8 mouse cellular contexts compared by ENCODE assay signal in genomic region chr9:107305601-107306542, GRCm38 (mm10). TPM values are rescaled to one million over a fixed set of nuclear protein-coding genes. Genes with fewer than 3 reads are reported as not detected.
DNase-seq lines count a peak whose midpoint lies in the region; ATAC-seq and TF ChIP-seq lines count a peak whose summit lies in the region.

No protein-coding gene starts in this region.

- no peak overlapping the region for H3K4me3 ChIP-seq in heart, embryonic 11.5 days (ENCODE audit: low read depth, low read length)
- no peak overlapping the region for H3K4me3 ChIP-seq in embryonic facial prominence, embryonic 14.5 days (ENCODE audit: low read depth, low read length)
- no peak overlapping the region for H3K4me3 ChIP-seq in forebrain, postnatal 0 days (ENCODE audit: low read depth, low read length)

- 59% methylated on average over 13 of the region's 13 CpGs for WGBS in heart, embryonic 11.5 days (ENCODE audit: insufficient replicate concordance)
- whole genome bisulfite sequencing in embryonic facial prominence, embryonic 14.5 days: 46% methylated on average over 11 of the region's 13 CpGs
- 70% methylated on average over 13 of the region's 13 CpGs for WGBS in forebrain, postnatal 0 days

- no peaks in the 10 kb centered on the region for H3K9me3 ChIP-seq in heart, embryonic 11.5 days (replicated peaks; ENCODE audit: control insufficient read depth, low read length)
- H3K9me3 ChIP-seq in embryonic facial prominence, embryonic 14.5 days (ENCODE audit: control insufficient read depth, low read length): no peaks in the 10 kb centered on the region
- no peaks in the 10 kb centered on the region for H3K9me3 ChIP-seq in forebrain, postnatal 0 days (ENCODE audit: low read length)

- H3K36me3 ChIP-seq in heart, embryonic 11.5 days (ENCODE audit: control insufficient read depth, insufficient read depth, low read length): 0 out of 2 replicates have a peak, but pooled peaks cover 3% of the 10 kb centered on the region
- H3K36me3 ChIP-seq in embryonic facial prominence, embryonic 14.5 days (ENCODE audit: control insufficient read depth, insufficient read depth, low read length): peaks cover 15% of the 10 kb centered on the region
- peaks cover 10% of the 10 kb centered on the region; the same call in 1 of the 2 replicates for H3K36me3 ChIP-seq in forebrain, postnatal 0 days (ENCODE audit: insufficient read depth)

- H3K9ac ChIP-seq in heart, embryonic 11.5 days (ENCODE audit: low read depth, low read length): 0 out of 2 replicates have a peak overlapping the region, but pooled peaks have one; percentile 28
- H3K9ac ChIP-seq in embryonic facial prominence, embryonic 14.5 days (ENCODE audit: low read depth, low read length): no peak overlapping the region
- no peak overlapping the region for H3K9ac ChIP-seq in forebrain, postnatal 0 days

- peaks cover 51% of the 10 kb centered on the region for H3K4me1 ChIP-seq in heart, embryonic 11.5 days (ENCODE audit: control insufficient read depth, insufficient read depth, low read length)
- H3K4me1 ChIP-seq in embryonic facial prominence, embryonic 14.5 days (ENCODE audit: control insufficient read depth, insufficient read depth, low read length): 0 out of 2 replicates have a peak, but pooled peaks cover 3% of the 10 kb centered on the region
- H3K4me1 ChIP-seq in forebrain, postnatal 0 days (ENCODE audit: insufficient read depth): no peaks in the 10 kb centered on the region

- no peak for DNase-seq in heart, adult 18-20 months
- DNase-seq in embryonic facial prominence, embryonic 14.5 days (ENCODE audit: low spot score): no peak
- peak; percentile 54 for DNase-seq in kidney, postnatal 10 days
- DNase-seq in naive thymus-derived CD4-positive, alpha-beta T cell, adult 2 months (ENCODE audit: low read depth): peak; percentile 53
- DNase-seq in forebrain, postnatal 0 days: no peak

- no peak overlapping the region for H3K4me2 ChIP-seq in heart, embryonic 11.5 days
- no peak overlapping the region for H3K4me2 ChIP-seq in embryonic facial prominence, embryonic 14.5 days (ENCODE audit: low read depth, low read length)
- H3K4me2 ChIP-seq in forebrain, postnatal 0 days (ENCODE audit: low read depth): no peak overlapping the region

- no peaks in the 10 kb centered on the region for H3K27me3 ChIP-seq in heart, embryonic 11.5 days (ENCODE audit: control insufficient read depth, insufficient read depth, low read length)
- no peaks in the 10 kb centered on the region for H3K27me3 ChIP-seq in embryonic facial prominence, embryonic 14.5 days (replicated peaks; ENCODE audit: control insufficient read depth, insufficient read depth, low read length)
- no peaks in the 10 kb centered on the region for H3K27me3 ChIP-seq in forebrain, postnatal 0 days (ENCODE audit: insufficient read depth, low read length)

- no peak overlapping the region; the same call in 1 of the 2 replicates for H3K27ac ChIP-seq in heart, embryonic 11.5 days (ENCODE audit: low read depth, low read length)
- H3K27ac ChIP-seq in embryonic facial prominence, embryonic 14.5 days (replicated peaks; ENCODE audit: low read depth, low read length): peak overlapping the region; percentile 33
- H3K27ac ChIP-seq in forebrain, postnatal 0 days (ENCODE audit: low read depth, low read length): no peak overlapping the region

- TF ChIP-seq CTCF in forebrain, postnatal 0 days (IDR thresholded peaks at IDR 0.05; ENCODE audit: low read depth): no peak

- ATAC-seq in heart, embryonic 11.5 days (replicated peaks; ENCODE audit: insufficient number of reproducible peaks, low FRiP score, low TSS enrichment): no peak
- ATAC-seq in embryonic facial prominence, embryonic 14.5 days (ENCODE audit: low read depth): 0 out of 2 replicates have a peak, but pooled peaks have one; percentile 12
- ATAC-seq in monocyte, adult 5-6 weeks (replicated peaks; ENCODE audit: insufficient number of reproducible peaks, low FRiP score, low TSS enrichment, poor library complexity, severe bottlenecking): no peak
- ATAC-seq in forebrain, postnatal 0 days: no peak
- no peak; the same call in 1 of the 2 replicates for ATAC-seq in erythroblast, adult 5-6 weeks (replicated peaks; ENCODE audit: low FRiP score, poor library complexity, severe bottlenecking)

RNA-seq across cellular contexts. Expression of gene Cish, which starts 10.0 kb away (rescaled TPM):
- 7.7 and 8.8 TPM in 2 replicates for polyA plus RNA-seq in heart, embryonic 11.5 days (2014; fragmentation: Nextera tagmentation; extraction: Ambion mirVana)
- 100 to 1,000 TPM; 120 to 131 TPM for total RNA-seq in heart, adult 18-20 months (2021)
- polyA plus RNA-seq in embryonic facial prominence, embryonic 14.5 days (2014; fragmentation: Nextera tagmentation; extraction: Ambion mirVana): 5.8 and 6.6 TPM in 2 replicates
- 2.0 to 4.4 TPM (median 3.0 TPM) in 3 replicates for total RNA-seq in monocyte, adult 5-6 weeks (2017)
- 2.7 and 4.0 TPM in 2 replicates for total RNA-seq in forebrain, postnatal 0 days (2014; rRNA removed)
- 11.2 and 12.2 TPM in 2 replicates for polyA plus RNA-seq in forebrain, postnatal 0 days (2015; fragmentation: Nextera tagmentation; extraction: Ambion mirVana)
- total RNA-seq in erythroblast, adult 5-6 weeks (2015; ENCODE audit: low replicate concordance): 2.1 and 7.9 TPM in 2 replicates
- total RNA-seq in erythroblast, adult 5-6 weeks (2017; ENCODE audit: low replicate concordance): 2.0 and 4.7 TPM in 2 replicates

RNA-seq across cellular contexts. Expression of gene Mapkapk3, which starts 16.2 kb away (rescaled TPM):
- 5.8 and 9.0 TPM in 2 replicates for polyA plus RNA-seq in heart, embryonic 11.5 days (2014; fragmentation: Nextera tagmentation; extraction: Ambion mirVana)
- 10 to 100 TPM; 29.4 to 30.3 TPM for total RNA-seq in heart, adult 18-20 months (2021)
- polyA plus RNA-seq in embryonic facial prominence, embryonic 14.5 days (2014; fragmentation: Nextera tagmentation; extraction: Ambion mirVana): 10.1 and 12.2 TPM in 2 replicates
- 69.0 to 81.2 TPM (median 74.8 TPM) in 3 replicates for total RNA-seq in monocyte, adult 5-6 weeks (2017)
- 1.5 and 1.6 TPM in 2 replicates for total RNA-seq in forebrain, postnatal 0 days (2014; rRNA removed)
- polyA plus RNA-seq in forebrain, postnatal 0 days (2015; fragmentation: Nextera tagmentation; extraction: Ambion mirVana): 1.2 and 1.5 TPM in 2 replicates
- 10.8 and 25.3 TPM in 2 replicates for total RNA-seq in erythroblast, adult 5-6 weeks (2015; ENCODE audit: low replicate concordance)
- total RNA-seq in erythroblast, adult 5-6 weeks (2017; ENCODE audit: low replicate concordance): 25.1 and 41.4 TPM in 2 replicates

RNA-seq across cellular contexts. Expression of gene Hemk1, which starts 32.3 kb away (rescaled TPM):
- 10.6 and 12.1 TPM in 2 replicates for polyA plus RNA-seq in heart, embryonic 11.5 days (2014; fragmentation: Nextera tagmentation; extraction: Ambion mirVana)
- 10 to 100 TPM; 20.4 to 22.7 TPM for total RNA-seq in heart, adult 18-20 months (2021)
- 9.8 and 10.8 TPM in 2 replicates for polyA plus RNA-seq in embryonic facial prominence, embryonic 14.5 days (2014; fragmentation: Nextera tagmentation; extraction: Ambion mirVana)
- total RNA-seq in monocyte, adult 5-6 weeks (2017): 4.7 to 6.5 TPM (median 5.1 TPM) in 3 replicates
- 14.1 and 14.2 TPM in 2 replicates for total RNA-seq in forebrain, postnatal 0 days (2014; rRNA removed)
- 12.9 and 13.4 TPM in 2 replicates for polyA plus RNA-seq in forebrain, postnatal 0 days (2015; fragmentation: Nextera tagmentation; extraction: Ambion mirVana)
- 2.7 TPM in 1 of 2 replicates, not detected in the other for total RNA-seq in erythroblast, adult 5-6 weeks (2015; ENCODE audit: low replicate concordance)
- total RNA-seq in erythroblast, adult 5-6 weeks (2017; ENCODE audit: low replicate concordance): 0.94 and 5.2 TPM in 2 replicates

RNA-seq across cellular contexts. Expression of gene 6430571L13Rik, which starts 34.5 kb away (rescaled TPM):
- 0.66 and 0.92 TPM in 2 replicates for polyA plus RNA-seq in heart, embryonic 11.5 days (2014; fragmentation: Nextera tagmentation; extraction: Ambion mirVana)
- total RNA-seq in heart, adult 18-20 months (2021): 1 to 10 TPM; 3.5 to 5.3 TPM
- 0.96 and 1.2 TPM in 2 replicates for polyA plus RNA-seq in embryonic facial prominence, embryonic 14.5 days (2014; fragmentation: Nextera tagmentation; extraction: Ambion mirVana)
- not detected in 3 replicates for total RNA-seq in monocyte, adult 5-6 weeks (2017)
- total RNA-seq in forebrain, postnatal 0 days (2014; rRNA removed): 5.2 and 7.2 TPM in 2 replicates
- 3.7 and 6.0 TPM in 2 replicates for polyA plus RNA-seq in forebrain, postnatal 0 days (2015; fragmentation: Nextera tagmentation; extraction: Ambion mirVana)
- not detected in 2 replicates for total RNA-seq in erythroblast, adult 5-6 weeks (2015; ENCODE audit: low replicate concordance)
- total RNA-seq in erythroblast, adult 5-6 weeks (2017; ENCODE audit: low replicate concordance): not detected in 2 replicates

Comparison
In these comparisons a context has a peak if more than half of its experiments do, and no peak if none do; other contexts are left out.
1. DNase-seq: peak in kidney, postnatal 10 days (single experiment) and naive thymus-derived CD4-positive, alpha-beta T cell, adult 2 months (single experiment); none in heart, adult 18-20 months (0 of 2), embryonic facial prominence, embryonic 14.5 days (single experiment) and forebrain, postnatal 0 days (single experiment).
2. RNA of gene Cish, which starts 10.0 kb away (total RNA-seq): 120 to 131 TPM in heart, adult 18-20 months; 2.7 to 4.0 TPM in forebrain, postnatal 0 days, 2.0 to 4.4 TPM in monocyte, adult 5-6 weeks and 2.0 to 7.9 TPM in erythroblast, adult 5-6 weeks; every median in the first group is over 10 times any median in the second.